Mouse (Mus musculus): Measurements from ENCODE around the gene Mrpl16. TPM values are rescaled to one million over a fixed set of nuclear protein-coding genes. Genes with fewer than 3 reads are reported as not detected.

The Mrpl16 gene
- polyA plus RNA-seq, 1 experiment from 2014 or later: 57.6 TPM

DNA sequence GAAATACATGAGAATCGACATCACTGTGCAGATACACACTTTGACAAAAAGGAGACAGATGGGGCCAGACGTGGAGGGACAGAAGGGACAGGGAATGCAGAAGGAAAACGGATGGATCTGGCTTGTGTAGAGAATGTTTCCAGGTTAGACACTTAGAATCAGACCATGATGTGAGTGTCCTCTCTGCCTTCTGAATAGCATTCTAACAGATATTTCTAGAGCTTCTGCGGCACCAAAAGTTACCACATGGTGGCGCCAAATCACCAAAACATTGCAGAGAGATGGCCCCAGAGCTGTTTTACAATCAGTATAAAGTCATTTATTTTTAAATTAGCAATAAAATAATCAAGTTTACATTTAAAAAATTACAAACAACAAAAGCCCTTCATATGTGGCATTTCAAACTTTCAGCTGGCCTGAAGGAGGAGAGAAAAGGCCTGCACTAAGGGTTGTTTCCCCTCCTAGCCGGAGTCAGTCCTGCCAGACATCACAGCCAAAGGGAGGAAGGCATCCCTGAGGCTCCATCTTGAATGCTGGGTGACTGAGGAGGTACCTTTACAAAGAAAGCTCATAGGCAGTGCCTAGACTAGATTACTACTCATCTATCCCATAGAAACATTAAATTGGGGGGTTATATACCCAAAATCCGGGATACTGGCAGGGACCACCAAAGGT is 7.1 kb downstream of the Mrpl16 start:
- 62% methylated on average over 7 of the region's 7 CpGs for WGBS
- peak; percentile 50 for DNase-seq (ENCODE audit: low spot score)

DNA sequence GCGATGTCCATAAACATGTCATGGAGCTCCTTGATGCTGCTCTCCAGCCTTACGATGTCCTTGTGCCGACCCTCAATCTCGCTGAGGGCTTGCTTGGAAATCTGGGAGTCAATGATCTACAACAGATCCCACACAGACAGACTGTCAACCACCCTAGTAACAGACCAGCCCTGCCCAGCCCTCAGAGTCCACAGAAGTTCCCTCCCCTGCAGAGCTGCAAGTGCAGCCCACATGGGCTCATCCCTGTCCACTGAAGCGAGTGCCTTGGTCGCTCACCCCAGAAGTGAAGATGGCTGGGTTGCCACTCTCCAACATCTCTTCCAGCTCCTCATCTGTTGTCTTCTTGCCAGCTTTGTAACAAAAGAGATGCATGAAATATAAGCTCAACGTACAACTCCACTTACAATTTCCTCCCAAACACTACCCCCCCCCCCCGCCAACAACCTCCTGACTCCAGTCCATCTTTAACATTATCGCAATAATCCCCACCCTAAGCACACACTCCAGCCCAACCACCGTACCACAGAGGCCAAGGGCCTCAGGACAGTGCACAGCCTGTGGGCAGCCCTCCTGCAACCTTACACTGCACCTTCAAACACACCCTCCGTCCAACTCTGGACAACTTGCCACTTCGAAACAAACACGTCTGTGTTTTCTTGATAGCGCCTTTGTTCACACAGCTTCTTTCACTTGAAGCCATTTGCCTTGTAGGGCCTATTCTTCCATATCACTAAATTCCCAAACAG is 15.4 kb downstream of the Mrpl16 start:
- peaks cover 16% of the 10 kb centered on the region for H3K36me3 ChIP-seq
- no peaks in the 10 kb centered on the region for H3K27me3 ChIP-seq (ENCODE audit: low read depth, poor library complexity, severe bottlenecking)
- no peak overlapping the region for H3K27ac ChIP-seq (replicated peaks)
- no peaks in the 10 kb centered on the region for H3K9me3 ChIP-seq (replicated peaks)
- 93% methylated on average over 14 of the region's 14 CpGs for WGBS
- no peak for DNase-seq (ENCODE audit: low spot score)
- no peak overlapping the region for H3K4me3 ChIP-seq
- H3K4me1 ChIP-seq: no peaks in the 10 kb centered on the region

More for the DNA sequence above, 7.1 kb downstream of the Mrpl16 start:
- Histone ChIP-seq H3K36me3 (peaks cover 47% of the 10 kb centered on the region), H3K4me3 (no peak overlapping the region), H3K27me3 (ENCODE audit: low read depth, poor library complexity, severe bottlenecking) (no peaks in the 10 kb centered on the region), H3K27ac (replicated peaks) (no peak overlapping the region), H3K9me3 (replicated peaks) (no peaks in the 10 kb centered on the region), H3K4me1 (no peaks in the 10 kb centered on the region)

DNA sequence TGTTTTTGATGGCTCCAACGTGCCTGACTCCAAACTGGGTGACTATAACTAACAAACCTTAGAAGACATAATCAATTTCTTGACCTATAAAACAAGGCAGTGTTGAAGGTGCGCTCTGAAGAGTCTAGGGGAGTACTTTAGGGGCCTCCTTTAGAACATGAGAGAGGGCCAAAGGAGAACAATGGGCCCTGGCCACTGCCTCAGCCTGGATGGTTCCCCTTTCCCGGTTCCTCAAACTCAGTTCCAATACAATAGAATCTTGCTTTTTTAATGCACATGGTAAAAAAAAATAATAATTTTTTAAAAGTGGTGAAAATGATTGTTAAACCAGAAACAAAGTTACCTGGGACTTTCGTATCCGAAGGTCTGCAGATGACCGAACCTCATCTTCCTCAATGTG is 17.6 kb downstream of the Mrpl16 start:
- Histone ChIP-seq H3K36me3 (peaks cover 11% of the 10 kb centered on the region), H3K4me3 (no peak overlapping the region), H3K9me3 (replicated peaks) (no peaks in the 10 kb centered on the region), H3K4me1 (no peaks in the 10 kb centered on the region), H3K27me3 (ENCODE audit: low read depth, poor library complexity, severe bottlenecking) (no peaks in the 10 kb centered on the region), H3K27ac (replicated peaks) (no peak overlapping the region)
- WGBS: 90% methylated on average over 6 of the region's 6 CpGs
- no peak for DNase-seq (ENCODE audit: low spot score)

DNA sequence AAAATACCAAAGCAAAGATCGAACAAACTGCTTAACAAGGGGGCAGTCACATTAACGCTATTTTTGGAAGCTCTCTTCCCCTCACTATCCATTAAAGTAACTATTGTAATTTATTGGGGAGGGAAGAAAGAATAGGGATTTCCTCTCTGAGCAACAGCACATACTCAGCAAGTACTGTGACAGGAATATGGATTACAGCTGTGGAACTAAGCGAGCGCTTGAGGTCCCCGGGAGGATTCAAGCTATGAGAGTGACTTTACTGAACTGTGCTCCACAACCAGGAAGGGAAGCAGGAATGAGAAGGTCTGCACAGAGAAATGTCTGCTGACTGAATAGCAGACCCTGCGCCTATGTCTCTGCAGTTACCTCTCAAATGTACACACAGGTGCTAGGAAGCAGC is 18.7 kb downstream of the Mrpl16 start:
- H3K4me3 ChIP-seq: no peak overlapping the region
- no peaks in the 10 kb centered on the region for H3K9me3 ChIP-seq (replicated peaks)
- no peaks in the 10 kb centered on the region for H3K27me3 ChIP-seq (ENCODE audit: low read depth, poor library complexity, severe bottlenecking)
- WGBS: 94% methylated on average over 6 of the region's 6 CpGs
- no peaks in the 10 kb centered on the region for H3K4me1 ChIP-seq
- DNase-seq (ENCODE audit: low spot score): no peak
- peaks cover 11% of the 10 kb centered on the region for H3K36me3 ChIP-seq
- no peak overlapping the region for H3K27ac ChIP-seq (replicated peaks)

GRCm38 (mm10) chr19:11791825-11792224 is 21.6 kb downstream of the Mrpl16 start:
- Histone ChIP-seq H3K27me3 (ENCODE audit: low read depth, poor library complexity, severe bottlenecking) (no peaks in the 10 kb centered on the region), H3K36me3 (0 out of 2 replicates have a peak, but pooled peaks cover 6% of the 10 kb centered on the region), H3K4me3 (no peak overlapping the region), H3K27ac (replicated peaks) (no peak overlapping the region), H3K4me1 (no peaks in the 10 kb centered on the region), H3K9me3 (replicated peaks) (no peaks in the 10 kb centered on the region)
- DNase-seq (ENCODE audit: low spot score): no peak
- 80% methylated on average over 5 of the region's 5 CpGs for WGBS

DNA sequence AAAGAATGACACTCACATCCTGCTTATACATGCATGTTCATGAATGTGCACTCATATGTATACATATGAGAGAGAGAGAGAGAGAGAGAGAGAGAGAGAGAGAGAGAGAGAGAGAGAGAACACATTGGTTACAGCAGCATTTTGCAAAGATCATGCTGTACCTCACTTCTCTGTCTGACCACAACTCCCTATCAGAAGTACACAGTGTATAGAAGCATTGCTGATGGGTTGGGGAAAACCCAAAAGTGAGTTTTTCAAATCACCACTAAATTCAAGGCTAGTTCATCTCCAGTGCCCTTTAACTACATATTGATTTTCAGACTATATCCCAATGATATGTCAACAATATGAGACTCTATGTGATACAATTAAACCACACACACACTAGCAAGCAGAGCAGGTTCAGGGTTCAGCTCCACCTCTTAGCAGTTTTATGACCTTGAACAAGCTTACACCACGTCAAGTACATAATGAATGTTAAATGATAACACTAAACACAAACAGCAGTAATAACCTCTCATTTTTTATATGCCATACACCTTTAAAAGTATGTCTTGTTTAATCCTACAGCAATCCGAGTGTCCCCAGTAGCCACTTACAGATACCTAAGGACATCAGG is 23.7 kb downstream of the Mrpl16 start:
- no peaks in the 10 kb centered on the region for H3K4me1 ChIP-seq
- H3K9me3 ChIP-seq (replicated peaks): no peaks in the 10 kb centered on the region
- WGBS: 81% methylated on average over 2 of the region's 2 CpGs
- no peak overlapping the region for H3K4me3 ChIP-seq
- H3K27ac ChIP-seq (replicated peaks): no peak overlapping the region
- 0 out of 2 replicates have a peak, but pooled peaks cover 5% of the 10 kb centered on the region for H3K36me3 ChIP-seq
- no peaks in the 10 kb centered on the region for H3K27me3 ChIP-seq (ENCODE audit: low read depth, poor library complexity, severe bottlenecking)
- no peak for DNase-seq (ENCODE audit: low spot score)

GRCm38 (mm10) chr19:11794447-11794846 is 24.3 kb downstream of the Mrpl16 start:
- Histone ChIP-seq H3K9me3 (replicated peaks) (no peaks in the 10 kb centered on the region), H3K4me3 (no peak overlapping the region), H3K27ac (replicated peaks) (no peak overlapping the region), H3K4me1 (no peaks in the 10 kb centered on the region), H3K27me3 (ENCODE audit: low read depth, poor library complexity, severe bottlenecking) (no peaks in the 10 kb centered on the region), H3K36me3 (no peaks in the 10 kb centered on the region)
- DNase-seq (ENCODE audit: low spot score): no peak
- WGBS: 91% methylated on average over 6 of the region's 6 CpGs

GRCm38 (mm10) chr19:11800531-11801315 is 30.5 kb downstream of the Mrpl16 start:
- H3K36me3 ChIP-seq: no peaks in the 10 kb centered on the region
- no peak overlapping the region for H3K27ac ChIP-seq (replicated peaks)
- no peaks in the 10 kb centered on the region for H3K27me3 ChIP-seq (ENCODE audit: low read depth, poor library complexity, severe bottlenecking)
- DNase-seq (ENCODE audit: low spot score): no peak
- 83% methylated on average over 8 of the region's 8 CpGs for WGBS
- no peak overlapping the region for H3K4me3 ChIP-seq
- no peaks in the 10 kb centered on the region for H3K4me1 ChIP-seq
- H3K9me3 ChIP-seq (replicated peaks): peaks cover 3% of the 10 kb centered on the region; the same call in 1 of the 2 replicates

DNA sequence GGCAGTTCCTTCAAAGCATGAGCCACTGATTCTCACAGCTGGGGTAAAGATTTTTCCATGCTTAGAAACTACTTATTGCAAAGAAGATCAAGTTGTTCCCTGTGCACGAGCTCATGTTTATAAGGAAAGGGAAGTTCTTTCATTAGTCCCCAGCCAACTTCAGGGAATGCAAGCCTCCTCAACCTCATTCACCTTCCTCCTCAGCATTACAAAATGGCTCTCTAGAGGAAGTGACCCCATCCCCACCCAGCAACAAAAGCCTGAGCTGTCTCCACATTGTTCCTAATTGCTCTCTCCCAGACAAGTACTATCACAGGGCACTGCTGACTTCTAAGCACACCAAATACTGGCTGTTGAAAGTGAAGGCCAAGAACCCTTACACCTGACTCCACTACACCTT is 34.2 kb downstream of the Mrpl16 start:
- Histone ChIP-seq H3K9me3 (replicated peaks) (peaks cover 3% of the 10 kb centered on the region; the same call in 1 of the 2 replicates), H3K4me3 (no peak overlapping the region), H3K4me1 (peaks cover 7% of the 10 kb centered on the region; the same call in 1 of the 2 replicates), H3K27ac (replicated peaks) (no peak overlapping the region), H3K36me3 (no peaks in the 10 kb centered on the region), H3K27me3 (ENCODE audit: low read depth, poor library complexity, severe bottlenecking) (no peaks in the 10 kb centered on the region)
- no peak for DNase-seq (ENCODE audit: low spot score)
- WGBS: 78% methylated on average over 1 of the region's 1 CpGs

- Histone ChIP-seq H3K36me3 (no peaks in the 10 kb centered on the region), H3K27me3 (ENCODE audit: low read depth, poor library complexity, severe bottlenecking) (no peaks in the 10 kb centered on the region), H3K9me3 (replicated peaks) (no peaks in the 10 kb centered on the region), H3K27ac (replicated peaks) (no peak overlapping the region), H3K4me1 (peaks cover 30% of the 10 kb centered on the region), H3K4me3 (no peak overlapping the region)
- WGBS: 72% methylated on average over 2 of the region's 2 CpGs
- DNase-seq (ENCODE audit: low spot score): no peak
Measured at GRCm38 (mm10) chr19:11807251-11807650, 37.1 kb downstream of the Mrpl16 start.

- no peak for DNase-seq (ENCODE audit: low spot score)
- Histone ChIP-seq H3K27ac (replicated peaks) (0 out of 2 replicates have a peak overlapping the region, but pooled peaks have one; percentile 28), H3K4me1 (peaks cover 36% of the 10 kb centered on the region), H3K9me3 (replicated peaks) (no peaks in the 10 kb centered on the region), H3K36me3 (no peaks in the 10 kb centered on the region), H3K27me3 (ENCODE audit: low read depth, poor library complexity, severe bottlenecking) (no peaks in the 10 kb centered on the region), H3K4me3 (no peak overlapping the region)
- 37% methylated on average over 6 of the region's 6 CpGs for WGBS
Measured at GRCm38 (mm10) chr19:11807822-11808221, 37.6 kb downstream of the Mrpl16 start.

GRCm38 (mm10) chr19:11808452-11808851 is 38.3 kb downstream of the Mrpl16 start:
- no peaks in the 10 kb centered on the region for H3K9me3 ChIP-seq (replicated peaks)
- WGBS: 90% methylated on average over 2 of the region's 2 CpGs
- H3K4me3 ChIP-seq: no peak overlapping the region
- no peak overlapping the region for H3K27ac ChIP-seq (replicated peaks)
- H3K4me1 ChIP-seq: peaks cover 42% of the 10 kb centered on the region
- DNase-seq (ENCODE audit: low spot score): no peak
- no peaks in the 10 kb centered on the region for H3K36me3 ChIP-seq
- no peaks in the 10 kb centered on the region for H3K27me3 ChIP-seq (ENCODE audit: low read depth, poor library complexity, severe bottlenecking)

All from midbrain, embryonic 10.5 days (tissue).